Mouse (Mus musculus) heart, embryonic 14.5 days (tissue): Measurements from ENCODE around the gene Agxt. TPM values are rescaled to one million over a fixed set of nuclear protein-coding genes. Genes with fewer than 3 reads are reported as not detected.

ENCODE experiments used
- ATAC-seq: fragments of 200-750 bp; cut with Nextera tagmentation; 2 replicates; pipeline ENCODE4 v1.8.0; 2017; ENCODE audit warnings: low read depth, moderate TSS enrichment; ENCODE audit not compliant: insufficient number of reproducible peaks, insufficient read depth, low FRiP score
- H3K27ac ChIP-seq, 2 experiments: fragments of 200-500 bp in 1 of 2; fragments of 300-500 bp in 1 of 2; sonication (generic) in 1 of 2; replicated peaks in 1 of 2; 2 replicates each; pipeline ENCODE4 v1.5.1; 2012 to 2014; ENCODE audit warnings: low read depth in 2 of 2, low read length in 2 of 2, control low read depth in 1 of 2, mild to moderate bottlenecking in 1 of 2, mixed read lengths in 1 of 2; ENCODE audit not compliant: control insufficient read depth in 1 of 2, insufficient read depth in 1 of 2
- H3K27me3 ChIP-seq: fragments of 300-500 bp; sonication (generic); 2 replicates; pipeline ENCODE4 v1.6.1; 2014; ENCODE audit warnings: mild to moderate bottlenecking, low read length, control low read depth; ENCODE audit not compliant: control insufficient read depth, insufficient read depth
- H3K36me3 ChIP-seq: fragments of 300-500 bp; sonication (generic); 2 replicates; pipeline ENCODE4 v1.6.1; 2014; ENCODE audit warnings: mild to moderate bottlenecking, control low read depth, low read length, mixed read lengths; ENCODE audit not compliant: control insufficient read depth, insufficient read depth
- H3K4me1 ChIP-seq, 2 experiments: fragments of 200-500 bp in 1 of 2; fragments of 300-500 bp in 1 of 2; sonication (generic) in 1 of 2; 2 replicates each; pipeline ENCODE4 v1.6.1; 2012 to 2014; ENCODE audit warnings: low read length in 2 of 2, control low read depth in 1 of 2, mixed read lengths in 1 of 2; ENCODE audit not compliant: control insufficient read depth in 2 of 2, insufficient read depth in 2 of 2
- H3K4me2 ChIP-seq: fragments of 300-500 bp; sonication (generic); 2 replicates; pipeline ENCODE4 v1.6.1; 2014; ENCODE audit warnings: mild to moderate bottlenecking, low read length
- H3K4me3 ChIP-seq, 2 experiments: fragments of 200-500 bp in 1 of 2; fragments of 300-500 bp in 1 of 2; sonication (generic) in 1 of 2; 2 replicates each; pipeline ENCODE4 v1.5.1; 2012 to 2014; ENCODE audit warnings: low read length in 2 of 2, mild to moderate bottlenecking in 2 of 2, control low read depth in 1 of 2, low read depth in 1 of 2, moderate library complexity in 1 of 2; ENCODE audit not compliant: control insufficient read depth in 1 of 2, insufficient read depth in 1 of 2
- H3K9ac ChIP-seq: fragments of 300-500 bp; sonication (generic); 2 replicates; pipeline ENCODE4 v1.6.1; 2014; ENCODE audit warnings: mild to moderate bottlenecking, low read length
- H3K9me3 ChIP-seq: fragments of 300-500 bp; sonication (generic); 2 replicates; pipeline ENCODE4 v1.6.1; 2016; ENCODE audit warnings: low read length, control low read depth; ENCODE audit not compliant: control insufficient read depth
- WGBS: fragments of 180-500 bp; shearing (Covaris S2); extraction: QIAGEN DNeasy Blood & Tissue Kit; methylation state at CpG from one replicate; pipeline ENCODE4 v1.1.7; 2014; 5-methylcytosine and 5-hydroxymethylcytosine counted together
- polyA plus RNA-seq: library from polyadenylated mRNA; unstranded; fragments of >200 nt; fragmentation: Nextera tagmentation; extraction: Ambion mirVana; gene quantifications from 2 replicates; pipeline ENCODE4 v1.2.1, GENCODE M21; 2014

Agxt gene
- polyA plus RNA-seq, 1 experiment from 2014 or later, result not detected

- no peak overlapping the region for H3K27ac ChIP-seq
- peak overlapping the region; percentile 67 for H3K4me2 ChIP-seq
- 0 out of 2 replicates have a peak, but pooled peaks have one; percentile 56 for ATAC-seq
- peaks cover 4% of the 10 kb centered on the region; the same call in 1 of the 2 replicates for H3K27me3 ChIP-seq
- peak overlapping the region; percentile 41 for H3K9ac ChIP-seq
- 0 out of 2 replicates have a peak, but pooled peaks cover 5% of the 10 kb centered on the region for H3K9me3 ChIP-seq
- H3K4me3 ChIP-seq, result peak overlapping the region; percentile 21 to 35
- 25% methylated on average over 21 of the region's 21 CpGs for WGBS
- H3K36me3 ChIP-seq, result no peaks in the 10 kb centered on the region
- H3K4me1 ChIP-seq, result peaks cover 0 to 7% of the 10 kb centered on the region in 2 experiments; a peak in 1 of 4 replicates
These were observed 20.2 kb upstream of the Agxt start for GRCm38 (mm10) chr1:93114713-93115463.

DNA sequence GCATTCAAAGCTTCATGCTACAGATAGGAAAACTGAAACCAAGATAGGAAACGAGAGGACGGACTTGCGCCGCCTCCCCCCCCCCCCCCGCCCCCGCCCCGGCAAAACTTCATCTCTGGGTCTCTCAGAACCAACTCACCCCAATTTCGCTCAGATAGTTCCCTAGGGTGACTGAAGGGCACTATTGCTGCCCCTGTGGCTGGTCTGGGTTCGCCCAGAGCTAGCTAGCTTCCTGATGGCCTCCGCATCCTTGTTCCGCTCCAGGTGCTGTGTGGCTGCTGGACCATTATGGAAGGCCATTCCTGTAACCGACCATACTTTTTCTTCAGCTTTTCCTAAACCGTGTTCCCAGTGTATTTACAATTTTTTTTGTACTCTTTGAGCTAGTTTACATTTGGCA, 19.6 kb upstream of the Agxt start:
- peak overlapping the region; percentile 67 for H3K4me2 ChIP-seq
- 28% methylated on average over 13 of the region's 13 CpGs for WGBS
- no peak for ATAC-seq
- H3K9me3 ChIP-seq, result 0 out of 2 replicates have a peak, but pooled peaks cover 5% of the 10 kb centered on the region
- H3K27me3 ChIP-seq, result peaks cover 4% of the 10 kb centered on the region; the same call in 1 of the 2 replicates
- no peak overlapping the region for H3K27ac ChIP-seq
- H3K36me3 ChIP-seq, result no peaks in the 10 kb centered on the region
- peaks cover 0 to 7% of the 10 kb centered on the region in 2 experiments; a peak in 1 of 4 replicates for H3K4me1 ChIP-seq
- peak overlapping the region; percentile 41 for H3K9ac ChIP-seq
- H3K4me3 ChIP-seq, result peak overlapping the region; percentile 21 to 35

GRCm38 (mm10) chr1:93118816-93119215, 16.2 kb upstream of the Agxt start:
- H3K4me1 ChIP-seq, result peaks cover 0 to 7% of the 10 kb centered on the region in 2 experiments; a peak in 1 of 4 replicates
- H3K4me2 ChIP-seq, result no peak overlapping the region
- H3K27ac ChIP-seq, result no peak overlapping the region
- no peaks in the 10 kb centered on the region for H3K9me3 ChIP-seq
- no peak overlapping the region for H3K9ac ChIP-seq
- 34% methylated on average over 4 of the region's 4 CpGs for WGBS
- no peak overlapping the region for H3K4me3 ChIP-seq
- ATAC-seq, result no peak
- H3K27me3 ChIP-seq, result peaks cover 4% of the 10 kb centered on the region; the same call in 1 of the 2 replicates
- no peaks in the 10 kb centered on the region for H3K36me3 ChIP-seq

- H3K4me2 ChIP-seq, result no peak overlapping the region
These were observed 11.7 kb upstream of the Agxt start for GRCm38 (mm10) chr1:93123179-93123854.

GRCm38 (mm10) chr1:93124066-93124465, 11.0 kb upstream of the Agxt start:
- H3K36me3 ChIP-seq, result no peaks in the 10 kb centered on the region
- H3K9ac ChIP-seq, result no peak overlapping the region
- H3K4me2 ChIP-seq, result no peak overlapping the region
- no peak for ATAC-seq
- no peaks in the 10 kb centered on the region for H3K9me3 ChIP-seq
- no peak overlapping the region for H3K4me3 ChIP-seq
- H3K27ac ChIP-seq, result no peak overlapping the region
- H3K4me1 ChIP-seq, result no peaks in the 10 kb centered on the region
- peaks cover 7% of the 10 kb centered on the region; the same call in 1 of the 2 replicates for H3K27me3 ChIP-seq
- WGBS, result 51% methylated on average over 8 of the region's 8 CpGs

More at GRCm38 (mm10) chr1:93123179-93123854, 11.7 kb upstream of the Agxt start:
- H3K9me3 ChIP-seq, result no peaks in the 10 kb centered on the region
- no peaks in the 10 kb centered on the region for H3K4me1 ChIP-seq
- no peak overlapping the region for H3K27ac ChIP-seq
- ATAC-seq, result no peak
- H3K36me3 ChIP-seq, result no peaks in the 10 kb centered on the region
- peaks cover 5% of the 10 kb centered on the region; the same call in 1 of the 2 replicates for H3K27me3 ChIP-seq
- 78% methylated on average over 11 of the region's 11 CpGs for WGBS
- no peak overlapping the region for H3K9ac ChIP-seq
- H3K4me3 ChIP-seq, result no peak overlapping the region

DNA sequence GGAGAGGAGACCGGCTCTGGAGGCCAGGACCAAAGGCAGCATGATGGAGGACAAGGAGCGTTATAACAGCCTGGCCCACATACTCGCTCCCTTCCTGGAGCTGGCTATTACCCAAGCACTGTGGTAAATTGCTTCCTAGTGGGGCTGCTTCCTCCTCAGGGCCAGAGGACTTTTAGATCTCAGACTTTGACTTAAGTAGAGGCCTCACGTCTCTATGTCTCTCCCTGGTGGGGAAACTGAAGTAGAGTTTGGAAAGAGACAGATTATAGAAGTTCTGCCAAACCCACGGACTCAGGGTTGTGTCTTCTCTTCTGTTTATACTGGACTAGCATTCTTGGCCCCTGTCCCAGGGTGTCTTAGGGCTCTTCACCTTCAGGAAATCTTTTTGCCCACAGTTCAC, 9.8 kb upstream of the Agxt start:
- no peak for ATAC-seq
- Histone ChIP-seq H3K9ac (no peak overlapping the region), H3K27me3 (peaks cover 7% of the 10 kb centered on the region; the same call in 1 of the 2 replicates), H3K9me3 (no peaks in the 10 kb centered on the region), H3K4me1 (no peaks in the 10 kb centered on the region), H3K36me3 (no peaks in the 10 kb centered on the region), H3K27ac (no peak overlapping the region), H3K4me2 (no peak overlapping the region), H3K4me3 (no peak overlapping the region)
- WGBS, result 49% methylated on average over 5 of the region's 5 CpGs

DNA sequence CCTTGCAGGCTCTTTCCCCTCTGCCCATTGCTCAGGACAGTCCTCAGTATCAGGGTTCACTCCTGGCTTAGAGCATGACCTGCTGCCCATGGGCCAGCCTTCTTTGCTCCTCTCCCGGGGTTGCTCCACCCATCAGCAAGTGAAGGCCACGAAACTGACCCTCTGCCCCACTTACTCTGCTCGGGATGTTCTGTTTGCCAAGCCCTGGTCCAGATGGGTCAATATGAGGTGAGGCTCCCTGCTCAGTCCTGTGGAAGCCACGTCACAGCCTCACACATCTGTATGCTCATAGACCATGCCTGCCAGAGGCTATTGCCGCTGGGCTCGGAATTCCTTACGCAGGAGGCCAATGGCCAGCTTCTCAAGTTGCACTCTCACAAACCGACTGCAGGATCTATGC, 6.8 kb upstream of the Agxt start:
- Histone ChIP-seq H3K9ac (no peak overlapping the region), H3K27me3 (peaks cover 7% of the 10 kb centered on the region), H3K36me3 (no peaks in the 10 kb centered on the region), H3K27ac (no peak overlapping the region), H3K4me2 (no peak overlapping the region), H3K4me1 (no peaks in the 10 kb centered on the region), H3K9me3 (no peaks in the 10 kb centered on the region), H3K4me3 (no peak overlapping the region)
- no peak for ATAC-seq
- WGBS, result 72% methylated on average over 8 of the region's 8 CpGs
